Mouse (Mus musculus): Measurements from ENCODE around the gene Slc25a19. TPM values are rescaled to one million over a fixed set of nuclear protein-coding genes. Genes with fewer than 3 reads are reported as not detected.
A peak's percentile ranks its signal among the peaks of the same experiment; 100 is the strongest.

Gene Slc25a19
- polyA plus RNA-seq, 1 experiment from 2014 or later: 23.0 TPM

DNA sequence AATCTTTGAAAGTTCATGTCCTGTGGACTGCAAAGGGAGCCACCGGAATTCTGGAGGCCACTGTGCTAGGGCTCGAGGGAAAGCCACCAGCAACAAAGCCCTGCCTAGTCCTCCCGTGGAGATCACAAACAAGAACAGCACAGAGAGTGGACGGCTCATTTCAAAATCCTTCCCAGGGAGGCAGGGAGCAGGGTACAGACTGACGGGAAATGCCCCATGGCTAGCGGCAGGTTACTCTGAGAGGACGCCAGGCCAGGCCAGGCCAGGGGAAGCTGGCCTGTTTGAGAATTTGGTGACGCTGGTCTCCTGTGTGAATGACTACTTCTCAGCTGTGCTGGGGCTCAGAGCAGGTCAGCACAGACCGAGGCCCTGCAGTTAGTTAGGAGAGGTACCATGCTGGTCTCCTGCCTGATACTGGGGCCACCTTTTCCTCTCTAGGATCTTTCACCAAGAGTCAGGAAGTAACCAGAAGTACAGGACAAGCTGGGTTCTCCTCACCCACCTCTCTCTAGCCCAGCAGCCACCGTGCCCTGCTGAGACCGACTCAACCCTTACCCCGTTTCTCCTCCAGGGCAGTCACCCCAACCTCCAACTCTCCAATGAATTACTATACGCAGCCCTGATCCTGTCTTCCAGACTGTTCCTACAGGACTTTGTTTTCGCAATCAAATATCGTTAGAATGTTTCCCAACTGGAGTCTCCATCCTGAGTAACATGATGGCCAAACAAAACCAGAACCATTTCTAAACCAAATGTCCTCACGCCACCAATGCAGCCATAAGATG lies 9.2 kb downstream of the Slc25a19 start:
- no peak overlapping the region for H3K4me2 ChIP-seq (ENCODE audit: low read depth)
- DNase-seq (ENCODE audit: low spot score): no peak
- no peak overlapping the region for H3K9ac ChIP-seq (ENCODE audit: low read length)
- H3K9me3 ChIP-seq (ENCODE audit: control insufficient read depth, low read length): no peaks in the 10 kb centered on the region
- no peaks in the 10 kb centered on the region for H3K4me1 ChIP-seq (ENCODE audit: control insufficient read depth, insufficient read depth, low read length)
- H3K27ac ChIP-seq (ENCODE audit: low read depth, low read length): no peak overlapping the region
- 89% methylated on average over 16 of the region's 16 CpGs for WGBS
- H3K27me3 ChIP-seq (ENCODE audit: control insufficient read depth, insufficient read depth, low read length): no peaks in the 10 kb centered on the region
- ATAC-seq (ENCODE audit: insufficient read depth, low FRiP score, low TSS enrichment): no peak
- peaks cover 3% of the 10 kb centered on the region; the same call in 1 of the 2 replicates for H3K36me3 ChIP-seq (ENCODE audit: control insufficient read depth, insufficient read depth, low read length)
- H3K4me3 ChIP-seq (ENCODE audit: low read depth, low read length): no peak overlapping the region

DNA sequence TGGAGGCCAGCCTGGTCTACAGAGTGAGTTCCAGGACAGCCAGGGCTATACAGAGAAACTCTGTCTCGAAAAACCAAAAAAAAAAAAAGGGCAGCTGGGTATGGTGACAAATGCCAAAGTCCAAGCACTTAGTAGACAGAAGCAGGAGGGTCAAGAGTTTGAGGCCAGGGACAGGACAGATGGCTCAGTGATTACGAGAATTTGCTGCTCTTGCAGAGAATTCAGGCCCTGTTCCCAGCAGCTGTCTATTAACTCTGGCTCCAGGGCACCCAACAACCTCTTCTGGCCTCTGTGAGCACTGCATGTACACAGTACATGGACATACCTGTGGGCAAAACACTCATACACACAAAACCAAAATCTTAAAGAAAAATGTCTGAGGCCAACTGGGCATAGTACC lies 10.1 kb downstream of the Slc25a19 start:
- H3K4me1 ChIP-seq (ENCODE audit: control insufficient read depth, insufficient read depth, low read length): no peaks in the 10 kb centered on the region
- peaks cover 2% of the 10 kb centered on the region; the same call in 1 of the 2 replicates for H3K36me3 ChIP-seq (ENCODE audit: control insufficient read depth, insufficient read depth, low read length)
- H3K27ac ChIP-seq (ENCODE audit: low read depth, low read length): no peak overlapping the region
- WGBS: 91% methylated on average over 2 of the region's 2 CpGs
- H3K27me3 ChIP-seq (ENCODE audit: control insufficient read depth, insufficient read depth, low read length): no peaks in the 10 kb centered on the region
- DNase-seq (ENCODE audit: low spot score) (no peak), ATAC-seq (ENCODE audit: insufficient read depth, low FRiP score, low TSS enrichment) (no peak)
- H3K9me3 ChIP-seq (ENCODE audit: control insufficient read depth, low read length): no peaks in the 10 kb centered on the region
- H3K4me2 ChIP-seq (ENCODE audit: low read depth): no peak overlapping the region
- H3K4me3 ChIP-seq (ENCODE audit: low read depth, low read length): no peak overlapping the region
- H3K9ac ChIP-seq (ENCODE audit: low read length): no peak overlapping the region

DNA sequence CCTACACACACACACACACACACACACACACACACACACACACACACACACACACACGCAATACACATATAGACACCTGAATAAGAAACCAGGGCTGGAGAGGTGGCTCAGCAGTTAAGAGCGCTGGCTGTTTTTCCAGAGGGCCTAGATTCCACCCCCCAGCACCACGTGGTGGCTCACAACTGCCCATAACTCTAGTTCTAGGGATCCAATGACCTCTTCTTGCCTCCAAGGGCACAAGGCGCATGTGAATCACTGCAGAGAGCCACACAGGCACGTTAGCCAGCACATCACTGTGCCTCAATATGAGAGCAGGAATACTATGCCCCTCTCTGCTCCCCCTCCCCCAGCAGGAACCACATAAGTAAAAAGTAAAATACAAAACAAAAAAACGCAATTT lies 11.2 kb downstream of the Slc25a19 start:
- WGBS: 79% methylated on average over 6 of the region's 6 CpGs
- H3K36me3 ChIP-seq (ENCODE audit: control insufficient read depth, insufficient read depth, low read length): no peaks in the 10 kb centered on the region; the same call in 1 of the 2 replicates
- no peaks in the 10 kb centered on the region for H3K9me3 ChIP-seq (ENCODE audit: control insufficient read depth, low read length)

DNA sequence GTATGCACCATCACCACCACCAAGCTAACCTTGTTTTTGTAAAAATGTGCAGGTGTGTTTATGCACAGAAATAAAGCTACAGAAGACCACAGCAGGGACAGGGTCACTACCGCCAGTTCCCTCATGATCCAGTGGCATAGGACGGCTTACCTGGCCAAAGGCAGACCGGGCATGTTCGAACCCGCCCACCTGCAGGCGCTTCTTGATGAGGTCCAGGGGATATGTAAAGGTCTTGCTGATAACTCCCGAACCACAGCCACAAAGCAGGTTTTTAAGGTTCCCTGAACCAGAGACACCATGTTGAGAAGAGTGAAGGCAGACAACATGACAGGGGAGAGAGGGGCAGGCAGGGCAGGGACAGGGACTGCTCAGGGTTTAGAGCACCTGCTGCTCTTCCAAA lies 11.7 kb downstream of the Slc25a19 start:
- no peaks in the 10 kb centered on the region for H3K27me3 ChIP-seq (ENCODE audit: control insufficient read depth, insufficient read depth, low read length)
- ATAC-seq (ENCODE audit: insufficient read depth, low FRiP score, low TSS enrichment): no peak

More for the DNA sequence above, 11.2 kb downstream of the Slc25a19 start:
- no peaks in the 10 kb centered on the region; the same call in 1 of the 2 replicates for H3K4me1 ChIP-seq (ENCODE audit: control insufficient read depth, insufficient read depth, low read length)
- DNase-seq (ENCODE audit: low spot score) (no peak), ATAC-seq (ENCODE audit: insufficient read depth, low FRiP score, low TSS enrichment) (no peak)
- H3K4me3 ChIP-seq (ENCODE audit: low read depth, low read length): no peak overlapping the region
- H3K27me3 ChIP-seq (ENCODE audit: control insufficient read depth, insufficient read depth, low read length): no peaks in the 10 kb centered on the region
- H3K9ac ChIP-seq (ENCODE audit: low read length): no peak overlapping the region
- H3K4me2 ChIP-seq (ENCODE audit: low read depth): no peak overlapping the region
- H3K27ac ChIP-seq (ENCODE audit: low read depth, low read length): no peak overlapping the region

DNA sequence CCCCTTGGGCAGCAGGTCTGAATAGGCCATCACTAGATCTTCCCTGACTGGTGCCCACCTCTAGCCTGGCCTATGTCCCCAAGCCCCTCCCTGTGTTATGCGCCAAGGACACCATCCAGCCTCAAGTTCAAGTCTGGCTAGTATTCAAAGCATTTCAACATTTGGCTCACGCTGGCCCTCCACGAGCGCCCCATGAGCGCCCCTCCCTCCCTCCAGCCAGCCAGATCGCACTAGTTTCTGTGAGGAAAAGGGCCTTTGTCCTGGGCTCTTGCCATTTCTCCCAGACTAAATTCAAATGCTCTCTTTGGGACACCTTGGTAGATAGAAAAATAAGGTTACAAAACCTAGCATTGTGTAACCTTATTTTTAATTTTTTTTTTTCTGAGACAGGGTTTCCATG lies 12.2 kb downstream of the Slc25a19 start:
- DNase-seq (ENCODE audit: low spot score) (no peak), ATAC-seq (ENCODE audit: insufficient read depth, low FRiP score, low TSS enrichment) (no peak)
- no peak overlapping the region for H3K9ac ChIP-seq (ENCODE audit: low read length)
- H3K4me3 ChIP-seq (ENCODE audit: low read depth, low read length): no peak overlapping the region
- no peaks in the 10 kb centered on the region; the same call in 1 of the 2 replicates for H3K4me1 ChIP-seq (ENCODE audit: control insufficient read depth, insufficient read depth, low read length)
- H3K36me3 ChIP-seq (ENCODE audit: control insufficient read depth, insufficient read depth, low read length): no peaks in the 10 kb centered on the region; the same call in 1 of the 2 replicates
- WGBS: 89% methylated on average over 6 of the region's 6 CpGs
- no peak overlapping the region for H3K27ac ChIP-seq (ENCODE audit: low read depth, low read length)
- H3K27me3 ChIP-seq (ENCODE audit: control insufficient read depth, insufficient read depth, low read length): no peaks in the 10 kb centered on the region
- no peaks in the 10 kb centered on the region for H3K9me3 ChIP-seq (ENCODE audit: control insufficient read depth, low read length)
- no peak overlapping the region for H3K4me2 ChIP-seq (ENCODE audit: low read depth)

More for the DNA sequence above, 11.7 kb downstream of the Slc25a19 start:
- Histone ChIP-seq H3K9ac (ENCODE audit: low read length) (no peak overlapping the region), H3K4me3 (ENCODE audit: low read depth, low read length) (no peak overlapping the region), H3K4me1 (ENCODE audit: control insufficient read depth, insufficient read depth, low read length) (no peaks in the 10 kb centered on the region; the same call in 1 of the 2 replicates), H3K9me3 (ENCODE audit: control insufficient read depth, low read length) (no peaks in the 10 kb centered on the region), H3K4me2 (ENCODE audit: low read depth) (no peak overlapping the region), H3K27ac (ENCODE audit: low read depth, low read length) (no peak overlapping the region), H3K36me3 (ENCODE audit: control insufficient read depth, insufficient read depth, low read length) (no peaks in the 10 kb centered on the region; the same call in 1 of the 2 replicates)
- WGBS: 90% methylated on average over 7 of the region's 7 CpGs
- no peak for DNase-seq (ENCODE audit: low spot score)

DNA sequence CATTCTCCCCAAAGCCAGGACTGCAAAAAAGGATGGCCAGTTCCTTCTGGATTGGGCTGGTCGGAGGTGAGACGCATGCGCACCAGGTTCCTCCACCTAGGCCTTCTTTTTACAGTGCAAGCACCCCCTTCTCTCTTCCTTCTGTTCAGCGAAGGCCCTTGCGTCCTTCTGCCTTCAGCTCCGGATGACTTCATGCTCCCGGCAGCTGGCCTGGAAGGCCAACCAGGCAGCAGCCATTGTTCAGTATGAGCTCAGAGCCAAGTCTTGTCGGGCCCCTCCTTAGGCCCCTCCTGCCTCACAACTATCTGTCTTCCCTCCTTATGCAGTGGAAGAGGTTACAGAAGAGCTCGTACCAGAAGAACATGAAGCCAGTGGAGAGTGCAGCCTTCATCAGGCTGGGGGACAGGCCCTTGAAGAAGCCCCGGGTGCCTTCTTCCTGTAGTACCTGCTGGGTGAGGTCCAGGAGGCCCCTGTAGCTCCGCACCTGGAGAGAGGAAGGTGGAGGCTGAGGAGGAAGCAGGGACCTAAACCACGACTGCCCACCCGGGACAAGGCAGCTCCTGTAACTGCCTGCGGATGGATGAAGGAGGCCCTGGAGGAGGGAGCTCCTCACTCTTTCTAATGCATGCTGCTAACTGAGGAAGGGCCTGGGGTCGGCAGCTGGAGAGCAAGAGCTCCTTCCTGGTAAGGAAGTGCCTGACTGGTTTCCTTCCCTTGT lies 12.8 kb downstream of the Slc25a19 start:
- no peak overlapping the region for H3K4me2 ChIP-seq (ENCODE audit: low read depth)
- DNase-seq (ENCODE audit: low spot score): no peak
- no peaks in the 10 kb centered on the region for H3K9me3 ChIP-seq (ENCODE audit: control insufficient read depth, low read length)
- H3K27me3 ChIP-seq (ENCODE audit: control insufficient read depth, insufficient read depth, low read length): no peaks in the 10 kb centered on the region
- no peak overlapping the region for H3K9ac ChIP-seq (ENCODE audit: low read length)
- ATAC-seq (ENCODE audit: insufficient read depth, low FRiP score, low TSS enrichment): no peak
- H3K4me1 ChIP-seq (ENCODE audit: control insufficient read depth, insufficient read depth, low read length): no peaks in the 10 kb centered on the region; the same call in 1 of the 2 replicates
- H3K36me3 ChIP-seq (ENCODE audit: control insufficient read depth, insufficient read depth, low read length): no peaks in the 10 kb centered on the region; the same call in 1 of the 2 replicates
- H3K4me3 ChIP-seq (ENCODE audit: low read depth, low read length): no peak overlapping the region
- WGBS: 87% methylated on average over 15 of the region's 15 CpGs
- H3K27ac ChIP-seq (ENCODE audit: low read depth, low read length): no peak overlapping the region

DNA sequence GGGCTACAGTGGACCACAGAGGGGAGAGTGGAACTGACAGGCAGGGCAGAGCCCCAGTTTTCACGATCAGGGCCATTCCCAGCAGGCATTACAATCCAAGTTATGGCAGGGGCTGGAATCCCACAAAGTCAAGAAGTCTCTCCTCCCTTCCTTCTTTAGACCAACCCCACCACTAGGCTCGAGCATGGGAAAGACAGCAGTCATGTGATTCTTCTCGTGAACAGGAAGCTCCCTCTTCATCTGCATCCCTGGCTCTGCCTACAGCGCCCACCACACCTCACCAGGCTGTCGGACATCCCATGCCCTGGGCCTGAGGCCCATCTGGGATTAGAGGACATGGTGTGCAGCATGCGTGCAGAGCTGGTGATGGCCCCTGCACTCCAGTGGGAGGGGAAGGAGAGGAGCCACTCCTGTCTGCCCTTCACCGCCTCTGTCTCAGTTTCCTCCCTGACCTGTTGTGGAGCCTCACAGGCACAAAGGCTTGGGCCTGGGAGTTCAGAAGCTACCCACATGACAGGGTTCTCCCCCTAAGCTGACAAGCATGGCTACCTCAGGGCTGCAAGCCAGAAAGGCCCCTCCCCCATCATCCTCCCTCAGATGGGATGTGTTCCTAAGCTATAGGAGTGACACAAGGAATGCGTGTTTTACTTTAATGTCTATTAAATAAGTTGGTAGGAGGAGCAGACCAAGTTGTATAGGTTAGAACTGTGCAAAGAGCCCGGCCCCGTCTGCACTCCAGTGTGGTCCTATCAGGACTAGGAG lies 13.6 kb downstream of the Slc25a19 start:
- no peak overlapping the region for H3K4me2 ChIP-seq (ENCODE audit: low read depth)
- 85% methylated on average over 10 of the region's 10 CpGs for WGBS
- no peak overlapping the region for H3K4me3 ChIP-seq (ENCODE audit: low read depth, low read length)
- no peaks in the 10 kb centered on the region; the same call in 1 of the 2 replicates for H3K36me3 ChIP-seq (ENCODE audit: control insufficient read depth, insufficient read depth, low read length)
- no peak overlapping the region for H3K9ac ChIP-seq (ENCODE audit: low read length)
- H3K27ac ChIP-seq (ENCODE audit: low read depth, low read length): no peak overlapping the region
- no peaks in the 10 kb centered on the region for H3K27me3 ChIP-seq (ENCODE audit: control insufficient read depth, insufficient read depth, low read length)
- ATAC-seq (ENCODE audit: insufficient read depth, low FRiP score, low TSS enrichment) (no peak), DNase-seq (ENCODE audit: low spot score) (no peak)
- H3K9me3 ChIP-seq (ENCODE audit: control insufficient read depth, low read length): no peaks in the 10 kb centered on the region
- no peaks in the 10 kb centered on the region; the same call in 1 of the 2 replicates for H3K4me1 ChIP-seq (ENCODE audit: control insufficient read depth, insufficient read depth, low read length)

DNA sequence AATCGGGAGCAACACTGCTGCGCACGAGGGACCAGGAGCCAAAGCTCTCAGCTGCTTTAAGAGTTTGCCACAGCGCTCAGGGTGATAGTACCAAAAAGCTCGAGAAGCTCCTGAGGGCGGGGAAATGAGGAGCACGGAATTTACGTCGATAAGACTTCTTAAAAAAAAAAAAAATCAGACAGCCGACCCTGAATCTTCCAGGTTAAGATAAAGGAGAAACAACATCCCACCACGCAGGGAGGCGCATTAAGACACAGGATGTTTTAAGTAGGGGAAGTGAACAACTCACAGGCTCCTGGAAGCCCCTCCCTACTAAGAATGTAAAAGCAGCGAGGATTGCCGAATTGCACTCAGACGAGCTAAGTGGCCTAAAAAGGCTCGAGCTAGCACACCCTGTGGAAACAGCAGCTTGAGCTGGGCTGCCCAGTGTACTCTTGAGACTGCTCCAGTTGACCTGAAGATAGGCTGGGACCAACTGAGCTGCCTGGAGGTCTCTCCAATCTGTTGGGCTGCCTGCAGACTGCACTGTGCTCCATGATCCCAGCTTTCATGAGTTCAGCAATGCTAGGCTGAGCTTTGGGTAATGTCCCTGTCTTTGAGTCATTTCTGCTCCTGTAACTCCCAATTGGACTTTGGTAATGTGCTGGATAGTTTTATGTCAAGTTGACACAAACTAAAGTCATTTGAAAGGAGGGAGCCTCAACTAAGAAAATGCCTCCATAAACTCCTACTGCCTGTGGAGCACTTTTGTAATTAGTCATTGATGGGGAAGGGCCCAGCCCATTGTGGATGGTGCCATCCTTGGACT lies 14.8 kb downstream of the Slc25a19 start:
- H3K4me3 ChIP-seq (ENCODE audit: low read depth, low read length): peak overlapping the region; percentile 58
- no peaks in the 10 kb centered on the region for H3K9me3 ChIP-seq (ENCODE audit: control insufficient read depth, low read length)
- H3K9ac ChIP-seq (ENCODE audit: low read length): peak overlapping the region; percentile 67; the same call in 1 of the 2 replicates
- ATAC-seq (ENCODE audit: insufficient read depth, low FRiP score, low TSS enrichment) (no peak), DNase-seq (ENCODE audit: low spot score) (peak; percentile 13)
- no peaks in the 10 kb centered on the region for H3K27me3 ChIP-seq (ENCODE audit: control insufficient read depth, insufficient read depth, low read length)
- H3K4me1 ChIP-seq (ENCODE audit: control insufficient read depth, insufficient read depth, low read length): no peaks in the 10 kb centered on the region; the same call in 1 of the 2 replicates
- no peak overlapping the region for H3K27ac ChIP-seq (ENCODE audit: low read depth, low read length)
- 0% methylated on average over 16 of the region's 16 CpGs for WGBS
- no peaks in the 10 kb centered on the region; the same call in 1 of the 2 replicates for H3K36me3 ChIP-seq (ENCODE audit: control insufficient read depth, insufficient read depth, low read length)
- peak overlapping the region; percentile 91 for H3K4me2 ChIP-seq (ENCODE audit: low read depth)
